Mouse (Mus musculus) small intestine, adult 2 months (tissue): ENCODE measurements around the gene Taok1. TPM values are rescaled to one million over a fixed set of nuclear protein-coding genes. Genes with fewer than 3 reads are reported as not detected.

ENCODE experiments used
- H3K27ac ChIP-seq: fragments of 200-500 bp; 2 replicates; pipeline ENCODE4 v1.5.1; 2012; ENCODE audit warnings: low read depth, low read length, control low read depth, inconsistent platforms; ENCODE audit not compliant: insufficient read depth
- H3K27me3 ChIP-seq: fragments of 200-500 bp; 2 replicates; pipeline ENCODE4 v1.6.1; 2012; ENCODE audit warnings: mild to moderate bottlenecking, moderate library complexity, low read length, inconsistent platforms; ENCODE audit not compliant: control insufficient read depth, insufficient read depth
- H3K36me3 ChIP-seq: fragments of 200-500 bp; 2 replicates; pipeline ENCODE4 v1.6.1; 2012; ENCODE audit warnings: mild to moderate bottlenecking, low read length, control low read depth, inconsistent platforms; ENCODE audit not compliant: control insufficient read depth, insufficient read depth
- H3K4me1 ChIP-seq: fragments of 200-500 bp; 2 replicates; pipeline ENCODE4 v1.6.1; 2012; ENCODE audit warnings: low read length, inconsistent platforms, mixed read lengths; ENCODE audit not compliant: control insufficient read depth, insufficient read depth, insufficient read length
- H3K4me3 ChIP-seq: fragments of 200-500 bp; 2 replicates; pipeline ENCODE4 v1.5.1; 2012; ENCODE audit warnings: low read depth, mild to moderate bottlenecking, control low read depth, inconsistent platforms, low read length, moderate library complexity
- CTCF ChIP-seq: fragments of 200-500 bp; IDR thresholded peaks from 2 replicates; pipeline ENCODE4 v1.5.1; 2012; ENCODE audit warnings: low read depth, mild to moderate bottlenecking, control low read depth, inconsistent platforms, low read length, moderate library complexity, mixed read lengths; ENCODE audit not compliant: insufficient replicate concordance, insufficient read length; ENCODE audit errors: extremely low read depth
- POLR2A ChIP-seq: fragments of 200-500 bp; IDR thresholded peaks from 2 replicates; pipeline ENCODE4 v1.6.1; 2012; ENCODE audit warnings: low read depth, mild to moderate bottlenecking, control low read depth, inconsistent platforms, low read length, moderate library complexity
- WGBS: fragments of 180-500 bp; shearing (Covaris S2); methylation state at CpG from one replicate; pipeline ENCODE4 v1.1.7; 2018; 5-methylcytosine and 5-hydroxymethylcytosine counted together
- polyA plus RNA-seq: library from polyadenylated mRNA; depleted of rRNA; stranded (reverse); fragments of >200 nt; gene quantifications from 2 replicates; pipeline ENCODE4 v1.2.3, GENCODE M21; 2012; rRNA removed

Taok1 gene
- polyA plus RNA-seq, 1 experiment: 1.7 TPM

DNA sequence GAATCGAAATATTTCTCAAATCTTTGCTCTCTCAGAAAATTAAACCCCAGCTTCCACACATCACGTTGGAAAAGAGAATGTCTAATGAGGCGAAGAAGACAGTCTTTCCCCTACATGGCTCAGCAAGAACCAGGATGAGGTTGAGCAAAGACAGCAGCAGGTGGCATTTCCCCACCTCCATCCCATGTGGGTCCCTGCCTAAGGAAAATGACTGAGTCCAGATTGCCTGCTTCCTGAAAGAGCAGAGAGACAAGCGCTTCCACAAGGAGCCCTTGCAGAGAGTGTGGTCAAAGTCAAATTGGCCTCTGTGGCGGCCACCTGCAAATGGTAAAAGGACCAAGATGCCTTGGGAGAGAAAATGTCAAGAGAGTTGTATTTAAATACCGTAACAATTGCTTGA is 117.2 kb downstream of the Taok1 start:
- no peak overlapping the region for H3K4me3 ChIP-seq
- no peak for TF ChIP-seq CTCF
- no peak for TF ChIP-seq POLR2A
- H3K27ac ChIP-seq: no peak overlapping the region
- H3K27me3 ChIP-seq: no peaks in the 10 kb centered on the region
- H3K4me1 ChIP-seq: peaks cover 19% of the 10 kb centered on the region
- no peaks in the 10 kb centered on the region for H3K36me3 ChIP-seq
- 57% methylated on average over 6 of the region's 6 CpGs for WGBS

DNA sequence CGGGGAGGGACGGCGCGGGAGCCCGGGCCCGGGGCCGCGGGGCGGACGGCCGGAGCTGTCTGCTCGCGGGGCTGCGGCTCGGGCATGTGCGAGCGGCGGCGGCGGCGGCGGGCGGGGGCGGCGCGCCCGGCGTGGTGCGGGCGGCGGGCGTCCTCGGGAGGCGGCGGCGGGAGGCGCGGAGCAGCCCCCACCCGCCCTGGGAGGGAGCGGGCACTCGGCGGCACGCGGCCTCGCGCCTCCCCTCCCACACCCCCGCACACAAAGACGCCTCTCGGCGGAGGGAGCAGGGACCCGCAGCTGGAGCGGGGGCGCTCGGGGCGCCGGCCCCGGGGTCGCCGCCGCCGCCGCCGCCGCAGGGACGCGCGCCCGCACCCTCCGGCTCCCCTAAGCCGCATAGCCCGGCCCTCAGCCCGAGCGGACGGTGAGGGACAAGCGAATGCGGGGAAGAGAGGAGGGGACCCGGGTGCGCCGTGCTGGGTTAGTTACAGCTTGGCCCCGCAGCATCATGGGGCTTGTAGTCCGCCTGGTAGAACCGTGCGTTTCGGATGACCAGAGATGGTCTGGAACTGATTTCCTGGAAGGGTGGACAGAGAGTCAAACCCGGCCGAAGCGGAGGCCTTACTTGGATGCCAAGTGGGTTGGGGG is 117.9 kb downstream of the Taok1 start, which contains the start of gene Ankrd13b:
TSS of gene Ankrd13b (minus strand) at position 88 of the 645 bp plus-strand sequence.
- 1% methylated on average over 65 of the region's 87 CpGs for WGBS
- Histone ChIP-seq H3K4me1 (peaks cover 14% of the 10 kb centered on the region), H3K4me3 (peak within 1 kb of the TSS; percentile 63), H3K27ac (no peak within 1 kb of the TSS), H3K27me3 (no peaks in the 10 kb centered on the region), H3K36me3 (no peaks in the 10 kb centered on the region)
- TF ChIP-seq POLR2A (no peak), CTCF (no peak)

DNA sequence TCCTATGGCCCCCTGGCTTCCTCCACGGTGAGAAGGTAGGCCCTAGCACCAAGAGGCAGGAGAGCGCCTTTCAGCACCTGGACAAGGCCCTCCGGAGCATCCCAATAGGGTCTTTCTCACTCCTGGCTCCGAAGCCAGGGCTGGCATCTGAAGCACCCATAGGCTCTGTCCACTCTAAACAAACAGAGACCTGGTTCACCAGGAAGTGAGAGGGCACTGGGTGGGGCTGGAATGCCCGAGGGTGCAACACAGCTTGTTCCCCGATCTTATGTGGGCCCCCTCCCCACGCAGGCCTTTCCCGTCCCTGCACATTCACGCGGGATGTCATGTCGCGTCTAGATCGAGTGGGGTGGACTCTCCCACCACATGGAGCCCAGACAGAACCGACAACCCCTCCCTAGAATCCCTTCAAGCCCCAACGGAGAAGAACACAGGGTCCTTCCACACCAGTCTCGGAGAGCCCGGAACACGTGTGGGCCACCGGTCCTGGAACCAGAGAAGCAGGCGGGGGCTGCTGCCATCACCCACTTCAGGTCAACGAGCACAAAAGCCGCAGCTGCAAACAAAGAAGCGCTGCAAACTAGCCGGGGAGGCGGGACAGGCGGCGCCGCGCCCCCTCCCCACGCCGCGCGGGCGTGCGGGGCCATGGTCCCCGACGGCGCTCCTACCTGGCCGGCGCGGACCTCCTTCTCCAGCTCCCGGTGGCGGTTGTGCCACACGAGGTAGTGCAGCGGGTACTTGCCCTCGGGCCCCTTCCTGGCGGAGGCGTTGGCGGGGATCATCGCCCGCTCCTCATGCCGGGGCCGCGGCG is 118.6 kb downstream of the Taok1 start:
- H3K27ac ChIP-seq: no peak overlapping the region
- TF ChIP-seq POLR2A (no peak), CTCF (no peak)
- H3K4me3 ChIP-seq: peak overlapping the region; percentile 63
- H3K27me3 ChIP-seq: no peaks in the 10 kb centered on the region
- H3K4me1 ChIP-seq: peaks cover 13% of the 10 kb centered on the region
- no peaks in the 10 kb centered on the region for H3K36me3 ChIP-seq
- WGBS: 5% methylated on average over 55 of the region's 55 CpGs

DNA sequence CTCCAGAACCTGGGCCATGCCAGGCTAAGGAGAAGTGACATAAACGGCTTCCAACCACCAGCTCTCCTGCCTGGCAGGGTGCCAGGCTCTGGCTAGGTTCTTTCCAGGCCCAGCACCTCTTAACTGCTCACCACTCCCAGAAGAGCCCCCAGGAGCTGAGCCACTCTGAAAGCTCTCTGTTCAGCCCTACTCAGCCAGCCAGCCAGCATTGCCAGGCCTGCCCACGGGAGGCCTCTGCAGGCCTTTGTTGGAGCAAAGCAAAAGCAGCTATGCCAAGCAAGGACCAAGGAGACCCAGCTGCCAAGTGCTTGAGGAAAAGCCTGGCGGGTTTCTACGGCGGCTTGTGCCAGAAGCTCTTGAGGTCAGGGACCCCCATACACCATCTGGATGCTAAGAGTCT is 120.8 kb downstream of the Taok1 start:
- no peak overlapping the region for H3K4me3 ChIP-seq
- 62% methylated on average over 5 of the region's 5 CpGs for WGBS
- H3K27ac ChIP-seq: no peak overlapping the region
- H3K4me1 ChIP-seq: peaks cover 11% of the 10 kb centered on the region
- no peaks in the 10 kb centered on the region for H3K27me3 ChIP-seq
- no peak for TF ChIP-seq POLR2A
- TF ChIP-seq CTCF: no peak
- no peaks in the 10 kb centered on the region for H3K36me3 ChIP-seq

DNA sequence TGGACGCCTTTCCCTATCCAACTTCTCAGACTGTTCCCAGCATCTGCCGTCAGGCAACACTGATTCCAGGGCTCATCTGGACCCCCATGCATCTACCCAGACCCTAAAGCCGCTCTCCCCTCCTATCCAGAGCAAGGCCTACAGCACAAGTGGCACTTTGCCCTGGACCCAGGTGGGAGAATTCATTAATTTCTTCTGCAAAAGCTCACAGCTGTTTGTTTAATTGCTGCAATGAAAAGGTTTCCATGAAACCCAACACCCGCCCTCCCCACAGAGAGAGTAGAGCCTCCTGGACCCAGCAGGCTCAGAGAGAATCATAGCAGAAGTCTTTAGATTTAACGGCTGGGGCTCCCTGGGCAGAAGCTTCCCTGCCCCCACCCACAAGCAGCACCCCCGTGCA is 122.4 kb downstream of the Taok1 start:
- H3K36me3 ChIP-seq: no peaks in the 10 kb centered on the region
- no peak overlapping the region for H3K4me3 ChIP-seq
- 78% methylated on average over 6 of the region's 6 CpGs for WGBS
- H3K27me3 ChIP-seq: no peaks in the 10 kb centered on the region
- TF ChIP-seq POLR2A: no peak
- TF ChIP-seq CTCF: no peak
- H3K27ac ChIP-seq: no peak overlapping the region
- H3K4me1 ChIP-seq: peaks cover 6% of the 10 kb centered on the region

DNA sequence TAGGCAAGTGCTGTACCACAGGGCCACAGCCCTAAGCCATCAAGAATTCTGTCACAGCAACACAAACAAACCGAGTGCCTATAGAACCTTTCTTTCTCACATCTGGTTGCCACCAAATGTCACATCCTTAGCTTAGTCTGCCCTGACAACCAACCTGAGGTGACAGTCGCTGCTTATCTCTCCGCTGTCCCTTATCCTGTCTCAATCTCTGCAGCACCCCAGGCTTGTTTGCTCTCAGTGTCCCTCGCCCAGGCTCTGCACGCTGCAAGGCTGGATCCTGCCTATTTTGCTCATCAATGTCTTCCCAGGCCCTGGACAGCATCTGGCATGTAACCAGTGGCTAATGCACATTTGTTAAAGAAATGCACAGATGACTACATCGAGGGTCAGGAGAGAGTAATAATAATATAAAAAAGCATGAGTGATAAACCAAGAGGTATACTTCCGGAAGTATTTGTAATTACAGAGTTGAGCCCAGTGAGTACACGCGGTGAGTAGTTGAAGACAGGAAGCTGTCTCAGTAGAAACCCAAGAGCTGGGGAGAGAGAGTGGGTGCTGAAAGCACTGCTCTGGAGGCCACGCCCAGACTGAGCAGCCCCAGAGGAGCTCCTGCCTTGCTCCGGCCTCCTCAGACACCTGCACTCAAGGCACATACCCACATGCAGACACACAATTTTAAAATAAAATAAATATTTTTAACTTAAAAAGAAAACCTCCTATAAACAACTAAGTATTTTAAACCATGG is 123.9 kb downstream of the Taok1 start:
- Histone ChIP-seq H3K4me1 (no peaks in the 10 kb centered on the region), H3K36me3 (no peaks in the 10 kb centered on the region), H3K27ac (no peak overlapping the region), H3K4me3 (no peak overlapping the region), H3K27me3 (no peaks in the 10 kb centered on the region)
- 41% methylated on average over 11 of the region's 11 CpGs for WGBS
- no peak for TF ChIP-seq CTCF
- no peak for TF ChIP-seq POLR2A

DNA sequence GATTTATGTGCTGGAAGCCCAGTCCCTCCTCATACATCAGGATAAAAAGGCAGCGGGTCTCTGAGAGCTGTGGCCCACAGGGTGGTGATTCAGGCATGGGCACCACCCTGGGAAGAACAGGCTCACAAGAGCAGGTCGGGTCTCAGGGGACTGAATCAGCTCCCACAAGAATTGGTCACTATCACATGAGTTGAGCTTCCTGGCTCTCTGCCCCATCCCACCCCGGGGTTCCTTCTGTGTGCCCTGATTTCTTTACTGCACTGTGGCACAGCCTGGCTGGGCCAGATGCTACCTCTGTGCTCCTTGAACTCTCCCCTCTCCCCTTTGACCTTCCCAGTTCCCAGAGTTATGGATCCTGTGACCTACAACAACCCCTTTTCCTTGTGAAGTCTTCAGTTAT is 124.6 kb downstream of the Taok1 start:
- H3K4me1 ChIP-seq: no peaks in the 10 kb centered on the region
- no peak overlapping the region for H3K4me3 ChIP-seq
- WGBS: 53% methylated on average over 3 of the region's 3 CpGs
- TF ChIP-seq POLR2A (no peak), CTCF (no peak)
- no peaks in the 10 kb centered on the region for H3K27me3 ChIP-seq
- H3K36me3 ChIP-seq: no peaks in the 10 kb centered on the region
- no peak overlapping the region for H3K27ac ChIP-seq

Other genes with a start within 250 kb of the Taok1 start
- 0.33 and 0.70 TPM in 2 replicates for gene Coro6, start 145.4 kb downstream of the Taok1 start, polyA plus RNA-seq
- gene Ankrd13b, start 118.1 kb downstream of the Taok1 start, polyA plus RNA-seq: 9.2 and 12.0 TPM in 2 replicates
- gene Git1, start 114.3 kb downstream of the Taok1 start, polyA plus RNA-seq: 50.0 and 119 TPM in 2 replicates
- gene Abhd15, start 92.7 kb downstream of the Taok1 start, polyA plus RNA-seq: 2.7 and 3.7 TPM in 2 replicates
- gene Trp53i13, start 91.8 kb downstream of the Taok1 start, polyA plus RNA-seq: 15.2 and 46.8 TPM in 2 replicates
- not detected in 2 replicates for gene Gm10392, start 88.6 kb downstream of the Taok1 start, polyA plus RNA-seq
- 5.4 and 11.8 TPM in 2 replicates for gene Nufip2, start 78.3 kb upstream of the Taok1 start, polyA plus RNA-seq
- gene Cryba1, start 117.5 kb upstream of the Taok1 start, polyA plus RNA-seq: not detected in 2 replicates
- 66.4 and 149 TPM in 2 replicates for gene Myo18a, start 155.4 kb upstream of the Taok1 start, polyA plus RNA-seq
- not detected in 2 replicates for gene Gm10277, start 179.9 kb upstream of the Taok1 start, polyA plus RNA-seq